Mouse (Mus musculus): ENCODE measurements at regions not wholly inside any gene's neighbourhood (a gene's known extent, or its start where the extent isn't known, plus 50 kb on each side); places are given as distances from the start of the nearest gene placed in this dataset.

DNA sequence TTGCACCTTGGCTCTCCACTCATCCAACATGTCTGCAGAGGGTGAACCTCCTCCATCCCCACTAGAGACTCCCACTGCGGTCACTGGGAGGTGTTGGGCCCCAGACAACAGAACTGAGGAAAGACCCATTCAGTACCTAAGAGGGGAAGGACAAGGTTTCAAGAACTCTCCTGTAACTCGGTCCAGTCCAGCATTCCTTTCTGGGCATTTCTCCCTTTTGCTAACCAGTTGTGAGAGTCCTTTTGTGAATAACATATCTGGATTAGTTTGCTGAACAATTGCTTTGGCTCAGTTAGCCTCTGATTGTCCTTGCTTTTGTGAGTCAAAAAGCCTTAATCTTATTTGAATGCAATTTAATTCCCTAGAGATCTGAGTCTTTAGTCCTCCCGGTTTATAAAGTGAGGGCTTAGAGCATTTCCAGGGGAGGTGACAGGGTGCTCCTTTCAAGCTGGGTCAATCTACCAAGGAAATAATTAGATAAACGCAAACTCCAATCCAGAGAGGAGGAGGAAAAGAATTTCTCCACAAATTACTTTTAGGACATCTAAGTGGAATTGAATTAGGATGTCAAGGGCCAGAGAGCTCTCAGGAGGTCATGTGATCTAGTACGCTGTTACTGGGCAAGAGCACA lies 151.6 kb upstream of the Adamts9 start:
- no peak for DNase-seq

- DNase-seq, result no peak
Observed at GRCm38 (mm10) chr6:93093770-93094169, 150.5 kb upstream of the Adamts9 start.

DNA sequence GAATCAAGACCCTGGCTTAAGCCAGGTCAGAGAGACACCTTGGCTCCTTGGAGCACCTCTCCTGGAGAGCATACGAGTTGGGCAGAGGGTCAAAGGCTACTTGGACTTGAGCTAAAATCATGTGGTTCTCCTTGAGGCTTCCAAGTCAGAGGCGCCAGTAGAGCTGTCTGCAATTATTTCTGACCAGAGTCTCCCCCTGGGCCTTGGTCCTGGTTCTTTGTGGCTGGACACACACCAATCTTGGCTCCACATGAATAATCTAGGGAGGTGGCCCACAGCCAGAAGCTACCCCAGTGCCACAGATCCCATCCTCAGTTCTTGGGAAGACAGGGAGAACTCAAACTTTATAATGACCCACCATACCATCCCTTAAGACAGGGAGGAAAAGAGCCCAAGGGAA lies 144.0 kb upstream of the Adamts9 start:
- DNase-seq, result no peak

DNA sequence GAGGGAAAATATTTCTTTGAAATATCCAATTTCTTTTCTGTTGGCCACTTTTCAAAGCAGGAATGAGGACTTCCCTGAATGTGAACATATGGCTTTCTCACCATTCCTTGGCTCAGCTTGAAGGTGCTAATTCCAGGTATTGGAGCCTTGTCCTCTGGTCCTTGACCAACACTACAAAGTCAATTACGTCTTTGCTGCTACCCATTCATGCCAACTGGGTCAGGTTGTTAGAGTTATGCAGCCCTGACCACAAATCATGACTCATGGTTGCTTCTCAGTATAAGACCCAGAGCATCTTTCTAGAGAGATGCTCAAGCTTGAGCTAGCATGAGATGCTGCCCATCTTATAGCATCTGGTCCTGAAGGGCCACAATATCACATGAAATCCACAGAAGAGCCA lies 141.0 kb upstream of the Adamts9 start:
- DNase-seq, result no peak

DNA sequence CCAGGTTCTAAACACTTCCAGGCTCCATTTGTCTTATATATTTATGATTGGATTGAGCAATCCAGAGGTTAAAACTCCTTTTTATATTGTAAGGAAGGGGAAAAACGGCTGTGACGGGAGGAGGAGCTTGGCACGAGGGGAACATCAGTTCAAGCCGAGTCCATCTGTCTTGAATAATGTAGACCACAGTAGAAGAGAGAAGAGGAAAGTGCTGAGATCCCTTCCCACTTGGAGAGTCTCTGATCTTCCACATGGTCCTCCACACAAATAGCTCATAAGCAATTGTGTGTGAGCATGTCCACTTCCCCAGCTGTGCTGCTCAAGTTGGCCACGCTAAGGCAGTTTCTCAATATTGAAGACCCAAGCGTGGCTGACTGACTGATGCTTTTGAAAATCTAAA lies 140.4 kb upstream of the Adamts9 start:
- no peak for DNase-seq

- DNase-seq, result no peak
Observed at GRCm38 (mm10) chr6:93082205-93082604, 138.9 kb upstream of the Adamts9 start.

DNA sequence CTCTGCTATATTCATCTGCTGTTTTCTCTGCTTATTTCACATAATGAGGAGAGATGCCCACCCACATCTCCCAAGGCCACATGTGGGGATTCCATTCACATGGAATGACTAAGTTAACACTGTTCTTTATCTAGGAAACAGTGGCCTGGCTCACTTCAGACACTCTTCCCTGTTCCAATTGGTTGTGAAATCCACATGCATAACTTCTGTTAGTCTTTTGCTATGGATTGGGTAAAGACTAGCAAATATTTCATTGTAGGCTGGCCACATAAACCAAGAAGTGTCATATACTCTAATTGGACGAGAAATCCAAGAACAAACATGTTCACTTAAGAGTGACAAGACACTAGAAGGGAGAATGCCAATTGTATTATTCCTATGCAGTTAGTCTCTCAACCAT lies 133.4 kb upstream of the Adamts9 start:
- DNase-seq, result no peak

- DNase-seq, result no peak
Observed at GRCm38 (mm10) chr6:93075867-93076266, 132.6 kb upstream of the Adamts9 start.

- no peak for DNase-seq
Observed at GRCm38 (mm10) chr6:93075011-93075410, 131.7 kb upstream of the Adamts9 start.

GRCm38 (mm10) chr6:93070916-93071315 lies 127.6 kb upstream of the Adamts9 start:
- DNase-seq, result no peak

DNA sequence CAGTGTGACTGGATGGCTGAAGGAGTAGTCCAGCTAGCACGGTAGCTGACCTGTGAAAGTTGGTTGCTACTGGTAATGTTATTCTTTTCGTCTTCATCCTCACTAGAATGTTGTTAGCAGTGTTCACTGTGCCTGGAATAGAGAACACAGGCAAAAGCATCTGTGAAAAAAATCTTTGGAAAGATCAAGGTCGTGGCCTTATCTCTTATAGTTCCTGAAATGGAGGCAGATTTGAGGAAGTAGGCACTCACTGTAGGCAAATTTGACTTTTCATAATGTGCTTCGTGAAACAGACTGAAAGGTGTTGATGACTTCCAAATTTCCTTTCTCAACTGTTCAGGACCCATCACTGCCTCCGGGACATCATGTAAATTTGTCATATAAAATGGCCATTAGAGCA lies 124.5 kb upstream of the Adamts9 start:
- no peak for DNase-seq

- peak; percentile 5 for DNase-seq
Observed at GRCm38 (mm10) chr6:93066553-93067376, 123.5 kb upstream of the Adamts9 start.

DNA sequence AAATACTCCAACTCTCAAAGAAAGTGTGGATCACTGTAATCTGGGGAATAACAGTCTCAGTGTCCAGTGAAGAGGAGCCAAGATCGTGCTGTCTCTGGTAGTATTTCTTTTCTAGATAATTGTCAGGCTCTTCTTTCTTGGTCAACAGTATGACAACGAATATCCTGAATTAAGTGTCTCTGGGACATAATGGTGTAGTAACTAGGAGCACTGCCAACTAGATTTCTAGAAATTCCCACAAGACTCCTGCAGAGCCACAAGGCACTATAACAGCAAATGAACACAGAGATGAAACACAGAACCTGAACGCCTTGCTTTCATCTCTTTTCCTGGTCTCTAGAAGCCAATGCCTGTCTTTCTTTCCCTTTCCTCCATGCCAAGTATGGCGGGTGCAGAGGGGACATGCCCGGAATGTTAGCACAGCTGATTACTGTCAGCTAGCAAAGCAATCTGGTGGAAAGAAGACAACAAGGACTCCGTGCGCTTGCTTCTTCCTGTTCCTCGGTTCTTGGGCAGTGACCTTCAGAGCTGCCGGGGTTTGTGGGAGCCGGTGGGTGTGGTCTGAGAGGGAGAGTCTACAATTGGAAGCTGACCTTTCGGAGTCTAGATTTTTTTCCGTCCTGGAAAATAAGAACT lies 122.7 kb upstream of the Adamts9 start:
- DNase-seq, result no peak

- no peak for DNase-seq
Observed at GRCm38 (mm10) chr6:93065366-93065765, 122.1 kb upstream of the Adamts9 start.

GRCm38 (mm10) chr6:93064366-93064765 lies 121.1 kb upstream of the Adamts9 start:
- DNase-seq, result no peak

DNA sequence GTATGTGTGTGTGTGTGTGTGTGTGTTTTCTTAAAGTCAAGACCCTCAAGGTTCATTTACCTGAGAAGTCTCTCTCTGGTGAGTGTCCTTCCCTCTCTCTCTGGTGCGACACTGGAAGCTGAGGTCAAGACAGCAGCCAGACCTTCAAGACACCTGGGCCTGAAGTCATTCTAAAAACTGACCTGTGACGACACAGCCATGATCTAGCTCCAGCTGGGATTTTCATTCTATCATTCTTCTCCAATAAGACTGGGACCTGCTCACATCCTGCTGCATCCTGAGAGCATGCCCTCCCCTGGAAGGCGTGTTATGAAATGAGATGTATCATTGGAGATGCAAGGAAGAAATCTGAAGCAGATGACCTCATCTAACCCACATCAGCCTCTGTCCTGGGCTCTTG lies 118.4 kb upstream of the Adamts9 start:
- DNase-seq, result no peak

GRCm38 (mm10) chr6:93045524-93045923 lies 102.2 kb upstream of the Adamts9 start:
- no peak for DNase-seq

DNA sequence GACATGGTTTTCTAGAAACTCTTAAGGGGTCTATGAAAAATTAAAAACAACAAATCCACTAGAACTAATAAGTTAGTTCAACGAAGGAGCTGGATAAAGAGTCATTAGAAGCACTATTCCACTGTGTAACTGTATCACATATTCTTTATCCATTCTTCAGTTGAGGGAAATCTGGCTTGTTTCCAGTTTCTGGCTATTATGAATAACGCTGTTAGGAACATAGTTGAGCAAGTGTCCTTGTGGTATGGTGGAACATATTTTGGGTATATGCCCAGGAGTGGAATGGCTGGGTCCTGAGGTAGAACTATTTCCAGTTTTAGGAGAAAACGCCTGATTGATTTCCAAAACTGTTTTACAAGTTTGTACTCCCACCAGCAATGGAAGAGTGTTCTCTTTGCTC lies 97.7 kb upstream of the Adamts9 start:
- no peak for DNase-seq

DNA sequence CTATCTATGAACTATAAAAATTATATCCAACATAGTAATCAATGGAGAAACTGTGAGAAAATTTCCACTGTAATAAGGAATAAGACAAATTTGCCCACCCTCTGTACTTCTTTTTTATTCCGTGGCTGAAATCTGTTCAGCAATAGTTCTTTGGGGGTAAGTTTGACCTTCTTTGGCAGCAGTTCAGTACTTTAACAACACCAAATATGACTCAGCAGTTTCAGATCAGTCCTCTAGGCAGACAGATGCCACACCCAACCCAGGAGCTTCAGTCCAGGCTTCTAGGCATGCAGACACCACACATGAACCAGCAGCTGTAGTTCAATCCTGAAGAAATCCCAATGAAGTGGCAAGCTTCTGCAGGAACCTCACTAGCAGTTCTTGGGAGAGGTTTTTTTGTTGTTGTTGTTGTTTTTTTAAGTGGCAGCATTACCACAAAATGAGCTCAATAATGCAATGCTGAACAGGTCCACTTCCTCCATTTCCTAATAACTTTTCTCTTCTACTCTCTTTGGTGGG lies 88.6 kb upstream of the Adamts9 start:
- DNase-seq, result no peak

DNA sequence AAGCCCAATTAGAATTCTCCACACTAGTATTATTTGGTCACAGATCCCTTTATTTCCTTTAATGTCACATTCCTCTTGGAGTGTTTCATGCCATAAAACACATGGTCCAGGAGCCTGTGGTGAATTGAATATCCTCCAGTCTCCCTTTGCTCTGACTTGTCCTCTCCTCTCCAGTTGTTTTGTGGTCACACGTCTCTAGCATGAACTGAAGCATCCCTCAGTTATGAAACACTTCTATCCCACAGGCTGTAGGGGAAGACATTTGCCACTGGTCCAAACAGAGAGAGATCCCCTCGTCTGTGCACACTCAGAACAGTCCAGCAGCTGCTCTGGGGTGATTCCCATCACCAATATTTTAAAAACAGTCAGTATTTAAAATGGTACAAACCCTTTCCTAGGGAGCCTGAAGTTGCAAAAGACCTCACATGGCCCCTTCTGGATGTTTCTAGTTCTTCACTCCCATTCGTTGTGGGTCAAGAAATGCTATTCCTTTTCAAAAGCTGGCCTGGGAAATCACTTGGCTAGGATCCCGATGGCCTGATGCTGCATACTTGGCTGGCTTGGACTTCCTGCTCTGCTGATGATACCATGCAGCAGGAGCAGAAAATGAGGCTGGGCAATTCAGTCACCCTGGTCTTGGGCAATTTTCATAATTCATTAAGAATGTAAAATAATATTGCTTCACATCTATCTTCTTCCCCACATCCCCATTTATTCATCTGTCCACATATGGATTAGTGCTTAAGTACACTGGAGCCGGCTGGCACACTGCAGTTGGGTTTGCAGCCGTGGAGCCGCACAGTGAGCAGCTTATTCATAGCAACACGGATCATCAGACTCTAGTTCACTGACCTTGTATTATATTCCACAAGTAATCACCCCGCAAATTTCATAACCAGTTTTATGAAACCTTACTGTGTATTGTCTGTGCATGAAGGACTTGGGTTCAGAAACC lies 83.1 kb upstream of the Adamts9 start:
- no peak for DNase-seq

DNA sequence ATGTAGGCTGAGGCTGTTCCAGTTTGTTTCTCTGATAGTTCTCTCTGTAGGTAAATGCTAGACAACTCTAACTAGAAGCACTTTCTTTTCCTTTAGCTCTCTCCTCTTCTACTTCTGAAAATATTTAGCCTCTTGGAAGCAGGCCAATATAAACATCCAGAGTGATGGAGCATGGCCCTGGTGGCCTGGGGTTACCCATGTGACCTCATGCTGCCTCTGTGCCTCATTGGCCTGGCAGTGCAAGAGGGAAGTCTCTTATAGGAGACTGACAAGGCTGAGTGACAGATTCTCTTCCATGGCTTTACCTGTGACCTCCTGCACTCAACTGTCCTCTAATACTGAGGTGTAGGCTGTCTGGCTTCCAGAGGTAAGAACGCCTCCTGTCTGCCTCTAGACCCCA lies 71.2 kb upstream of the Adamts9 start:
- no peak for DNase-seq

DNA sequence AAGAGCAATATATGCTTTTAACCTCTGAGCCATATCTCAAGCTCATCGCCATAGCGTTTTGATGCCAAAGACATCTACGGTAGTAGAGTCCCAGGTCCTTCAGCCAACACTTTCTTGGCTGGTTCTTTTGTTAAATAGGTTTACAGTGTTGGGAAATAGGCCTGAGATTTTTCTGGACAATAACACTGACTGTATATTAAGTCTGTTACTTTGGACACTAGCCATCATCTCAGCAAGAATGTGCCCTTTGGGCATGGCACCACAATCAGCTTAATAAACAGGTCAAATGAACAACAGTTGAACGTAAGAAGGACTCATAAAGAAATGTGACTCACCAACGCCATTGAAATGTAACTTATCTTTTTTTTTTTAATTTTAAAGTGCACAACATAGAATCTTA lies 68.6 kb upstream of the Adamts9 start:
- no peak for DNase-seq

All from right cerebral cortex, postnatal 25 days (tissue).